9 mouse cellular contexts compared by ENCODE assay signal in genomic region chr11:93954738-93955255, GRCm38 (mm10). TPM values are rescaled to one million over a fixed set of nuclear protein-coding genes. Genes with fewer than 3 reads are reported as not detected.
DNase-seq lines count a peak whose midpoint lies in the region; ATAC-seq and TF ChIP-seq lines count a peak whose summit lies in the region.
"Had no signal": no experiment of that assay in that cellular context is flagged by ENCODE, and none has a peak within 500 bp of the region (broad histone marks: within the 10 kb centered on the region; RNA-seq: fewer than 3 reads in every experiment).

No protein-coding gene starts in this region.

- H3K27ac ChIP-seq in kidney, postnatal 0 days = peak overlapping the region; percentile 88
- H3K27ac ChIP-seq in bone marrow macrophage, adult 2 months (ENCODE audit: insufficient read depth, low read depth, low read length) = peak overlapping the region; percentile 75
- H3K27ac ChIP-seq in hindbrain, embryonic 11.5 days (ENCODE audit: low read depth, low read length) = peak overlapping the region; percentile 80
- H3K27ac ChIP-seq in midbrain, embryonic 13.5 days = peak overlapping the region; percentile 85

- peak overlapping the region; percentile 65 for H3K4me3 ChIP-seq in kidney, postnatal 0 days (replicated peaks; ENCODE audit: low read depth, low read length)
- peak overlapping the region; percentile 84 for H3K4me3 ChIP-seq in bone marrow macrophage, adult 2 months (ENCODE audit: insufficient read depth, low read length)
- peak overlapping the region; percentile 62 for H3K4me3 ChIP-seq in hindbrain, embryonic 11.5 days (ENCODE audit: low read depth, low read length)
- H3K4me3 ChIP-seq in midbrain, embryonic 13.5 days (replicated peaks) = peak overlapping the region; percentile 67

- H3K4me2 ChIP-seq in kidney, postnatal 0 days (ENCODE audit: low read length) = peak overlapping the region; percentile 73
- H3K4me2 ChIP-seq in hindbrain, embryonic 11.5 days (replicated peaks; ENCODE audit: low read depth, low read length) = peak overlapping the region; percentile 81
- peak overlapping the region; percentile 89 for H3K4me2 ChIP-seq in midbrain, embryonic 13.5 days (replicated peaks)

- peak overlapping the region; percentile 63 for H3K9ac ChIP-seq in kidney, postnatal 0 days (ENCODE audit: low read depth, low read length)
- peak overlapping the region; percentile 73 for H3K9ac ChIP-seq in hindbrain, embryonic 11.5 days (ENCODE audit: low read depth, low read length)
- peak overlapping the region; percentile 76 for H3K9ac ChIP-seq in midbrain, embryonic 13.5 days (replicated peaks)

- 44% methylated on average over 13 of the region's 13 CpGs for WGBS in kidney, postnatal 0 days
- WGBS in hindbrain, embryonic 11.5 days = 43% methylated on average over 12 of the region's 13 CpGs
- WGBS in midbrain, embryonic 13.5 days = 51% methylated on average over 13 of the region's 13 CpGs

- intact Hi-C loops in gastrocnemius, postnatal 14 days (cut with DNase I; ENCODE audit: low total_unique reads) = no loop called here

- no peak for ATAC-seq in kidney, postnatal 0 days (replicated peaks; ENCODE audit: low FRiP score, low read depth)
- no peak for ATAC-seq in hindbrain, embryonic 11.5 days (ENCODE audit: low FRiP score)
- ATAC-seq in midbrain, embryonic 13.5 days = peak; percentile 22

- H3K36me3 ChIP-seq in kidney, postnatal 0 days (ENCODE audit: insufficient read depth, low read length) = peaks cover 17% of the 10 kb centered on the region
- peaks cover 4% of the 10 kb centered on the region; the same call in 1 of the 2 replicates for H3K36me3 ChIP-seq in hindbrain, embryonic 11.5 days (ENCODE audit: control insufficient read depth, insufficient read depth, low read length)
- peaks cover 48% of the 10 kb centered on the region for H3K36me3 ChIP-seq in midbrain, embryonic 13.5 days

- H3K9me3 ChIP-seq in kidney, postnatal 0 days (replicated peaks; ENCODE audit: low read length) = no peaks in the 10 kb centered on the region
- H3K9me3 ChIP-seq in hindbrain, embryonic 11.5 days (ENCODE audit: control insufficient read depth, low read length) = no peaks in the 10 kb centered on the region
- no peaks in the 10 kb centered on the region for H3K9me3 ChIP-seq in midbrain, embryonic 13.5 days

- H3K4me1 ChIP-seq in kidney, postnatal 0 days (replicated peaks; ENCODE audit: insufficient read depth, low read length) = 0 out of 2 replicates have a peak, but pooled peaks cover 12% of the 10 kb centered on the region
- peaks cover 16% of the 10 kb centered on the region for H3K4me1 ChIP-seq in bone marrow macrophage, adult 2 months (ENCODE audit: control insufficient read depth, insufficient read depth, low read length)
- peaks cover 3% of the 10 kb centered on the region; the same call in 1 of the 2 replicates for H3K4me1 ChIP-seq in hindbrain, embryonic 11.5 days (replicated peaks; ENCODE audit: control insufficient read depth, insufficient read depth, low read length)
- peaks cover 39% of the 10 kb centered on the region for H3K4me1 ChIP-seq in midbrain, embryonic 13.5 days (replicated peaks)

- no peak for TF ChIP-seq POLR2A in bone marrow macrophage, adult 2 months (IDR thresholded peaks at IDR 0.05; ENCODE audit: borderline replicate concordance, low read depth, low read length)

- no peak for DNase-seq in kidney, postnatal 0 days (ENCODE audit: low spot score)
- no peak for DNase-seq in kidney, adult 11 months
- DNase-seq in hindbrain, embryonic 11.5 days (ENCODE audit: low spot score) = no peak
- no peak for DNase-seq in MN1 (ENCODE audit: low spot score)
- DNase-seq in gastrocnemius, postnatal 14 days = no peak
- no peak for DNase-seq in right cerebral cortex, postnatal 4 days

- TF ChIP-seq CTCF in kidney, postnatal 0 days (IDR thresholded peaks at IDR 0.05; ENCODE audit: low read depth) = no peak
- TF ChIP-seq CTCF in bone marrow macrophage, adult 2 months (IDR thresholded peaks at IDR 0.05; ENCODE audit: low read depth, low read length) = no peak

- no peaks in the 10 kb centered on the region for H3K27me3 ChIP-seq in kidney, postnatal 0 days (ENCODE audit: insufficient read depth, low read length)
- H3K27me3 ChIP-seq in hindbrain, embryonic 11.5 days (ENCODE audit: control insufficient read depth, insufficient read depth, low read length) = no peaks in the 10 kb centered on the region
- H3K27me3 ChIP-seq in midbrain, embryonic 13.5 days = no peaks in the 10 kb centered on the region

RNA-seq across cellular contexts. Expression of gene Nme2, which starts 1.3 kb away (rescaled TPM):
- 395 and 442 TPM in 2 replicates for polyA plus RNA-seq in kidney, postnatal 0 days (2015; fragmentation: Nextera tagmentation; extraction: Ambion mirVana)
- 171 and 184 TPM in 2 replicates for polyA plus RNA-seq in bone marrow macrophage, adult 2 months (2012; ENCODE audit: insufficient read depth, insufficient read length, missing spikeins)
- 140 and 142 TPM in 2 replicates for polyA plus RNA-seq in hindbrain, embryonic 11.5 days (2014; fragmentation: Nextera tagmentation; extraction: Ambion mirVana)
- 63.8 and 79.7 TPM in 2 replicates for polyA plus RNA-seq in midbrain, embryonic 13.5 days (2015; fragmentation: Nextera tagmentation; extraction: Ambion mirVana)
- 100 to 1,000 TPM; 541 to 581 TPM for total RNA-seq in gastrocnemius, postnatal 14 days (2021)

RNA-seq across cellular contexts. Expression of gene Gm20390, which starts 13.3 kb away (rescaled TPM):
- 353 and 385 TPM in 2 replicates for polyA plus RNA-seq in kidney, postnatal 0 days (2015; fragmentation: Nextera tagmentation; extraction: Ambion mirVana)
- polyA plus RNA-seq in bone marrow macrophage, adult 2 months (2012; ENCODE audit: insufficient read depth, insufficient read length, missing spikeins) = 49.0 and 57.1 TPM in 2 replicates
- polyA plus RNA-seq in hindbrain, embryonic 11.5 days (2014; fragmentation: Nextera tagmentation; extraction: Ambion mirVana) = 393 and 395 TPM in 2 replicates
- polyA plus RNA-seq in midbrain, embryonic 13.5 days (2015; fragmentation: Nextera tagmentation; extraction: Ambion mirVana) = 331 and 360 TPM in 2 replicates
- 10 to 100 TPM; 19.9 to 21.9 TPM for total RNA-seq in gastrocnemius, postnatal 14 days (2021)
- total RNA-seq: common myeloid progenitor, adult 5-6 weeks had no signal

RNA-seq across cellular contexts. Expression of gene Nme1, which starts 13.5 kb away (rescaled TPM):
- polyA plus RNA-seq in kidney, postnatal 0 days (2015; fragmentation: Nextera tagmentation; extraction: Ambion mirVana) = 132 TPM in 2 replicates
- polyA plus RNA-seq in bone marrow macrophage, adult 2 months (2012; ENCODE audit: insufficient read depth, insufficient read length, missing spikeins) = 14.4 and 23.0 TPM in 2 replicates
- polyA plus RNA-seq in hindbrain, embryonic 11.5 days (2014; fragmentation: Nextera tagmentation; extraction: Ambion mirVana) = 198 and 206 TPM in 2 replicates
- 383 and 407 TPM in 2 replicates for polyA plus RNA-seq in midbrain, embryonic 13.5 days (2015; fragmentation: Nextera tagmentation; extraction: Ambion mirVana)
- total RNA-seq in gastrocnemius, postnatal 14 days (2021) = 10 to 100 TPM; 18.2 to 20.6 TPM

RNA-seq across cellular contexts. Expression of gene Spag9, which starts 41.1 kb away (rescaled TPM):
- 52.5 and 59.8 TPM in 2 replicates for polyA plus RNA-seq in kidney, postnatal 0 days (2015; fragmentation: Nextera tagmentation; extraction: Ambion mirVana)
- 62.3 and 62.4 TPM in 2 replicates for polyA plus RNA-seq in bone marrow macrophage, adult 2 months (2012; ENCODE audit: insufficient read depth, insufficient read length, missing spikeins)
- 107 and 109 TPM in 2 replicates for polyA plus RNA-seq in hindbrain, embryonic 11.5 days (2014; fragmentation: Nextera tagmentation; extraction: Ambion mirVana)
- polyA plus RNA-seq in midbrain, embryonic 13.5 days (2015; fragmentation: Nextera tagmentation; extraction: Ambion mirVana) = 108 and 109 TPM in 2 replicates
- total RNA-seq in gastrocnemius, postnatal 14 days (2021) = 100 to 1,000 TPM; 120 to 123 TPM
